Mouse (Mus musculus) frontal cortex, postnatal 10 days (tissue): ENCODE data around the gene Rap1gds1.

ENCODE experiments used
- DNase-seq, 2 experiments: peaks; one replicate each; pipeline ENCODE4 v3.0.0; 2022; ENCODE audit warnings: low spot score in 2 of 2, mixed read lengths in 1 of 2

The Rap1gds1 gene

DNA sequence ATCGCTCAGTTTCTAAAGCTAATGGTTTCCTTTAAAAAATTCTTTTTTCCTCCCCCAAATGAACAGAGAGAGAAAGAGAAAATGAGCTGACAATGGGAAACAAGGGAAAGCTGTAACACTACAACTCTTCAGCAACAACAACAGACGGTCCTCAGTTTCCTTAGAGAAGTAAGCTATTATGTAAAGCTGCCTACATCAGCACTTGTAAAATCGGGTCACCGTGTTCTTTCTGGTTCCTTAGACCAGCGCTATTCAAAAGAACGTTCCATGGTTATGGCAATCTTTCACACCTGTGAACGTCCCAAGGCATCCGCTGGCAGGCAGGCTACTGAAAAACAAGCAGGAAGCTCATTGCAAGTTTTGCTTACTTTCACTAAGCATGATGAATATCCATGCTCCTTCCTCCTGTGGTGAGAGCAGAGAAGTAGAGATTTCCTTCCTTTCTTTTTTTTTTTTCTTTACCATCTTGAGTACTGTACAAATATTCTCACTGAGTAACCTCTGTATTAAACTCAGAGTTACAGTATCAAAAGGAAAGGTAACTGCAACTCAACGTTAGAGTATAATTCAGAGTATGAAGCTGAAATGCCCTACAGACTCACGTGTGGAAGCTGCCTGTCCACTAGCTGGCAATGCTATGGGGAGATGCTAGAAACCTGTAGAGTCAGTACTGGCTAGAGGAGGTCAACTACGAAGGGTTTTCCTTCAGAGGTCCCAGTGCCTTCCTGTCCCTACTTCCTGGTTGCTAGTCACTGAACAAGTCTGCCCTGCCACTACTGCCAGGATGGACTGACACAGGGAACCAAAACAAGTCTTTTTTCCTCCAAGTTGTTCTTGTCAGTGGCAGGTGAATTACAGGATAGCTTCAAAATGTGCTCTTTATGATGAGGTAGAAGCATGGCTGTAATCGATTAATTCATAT lies 26.0 kb downstream of the Rap1gds1 start:
- DNase-seq, result no peak

GRCm38 (mm10) chr3:139042433-139042854 lies 32.6 kb downstream of the Rap1gds1 start:
- DNase-seq, result no peak

- DNase-seq, result no peak
Measured at GRCm38 (mm10) chr3:139041921-139042320, 33.1 kb downstream of the Rap1gds1 start.

- DNase-seq, result no peak
Measured at GRCm38 (mm10) chr3:139037030-139037429, 38.0 kb downstream of the Rap1gds1 start.

- DNase-seq, result no peak
Measured at GRCm38 (mm10) chr3:139033179-139033578, 41.8 kb downstream of the Rap1gds1 start.

GRCm38 (mm10) chr3:139030644-139031227 lies 44.3 kb downstream of the Rap1gds1 start:
- DNase-seq, result no peak

DNA sequence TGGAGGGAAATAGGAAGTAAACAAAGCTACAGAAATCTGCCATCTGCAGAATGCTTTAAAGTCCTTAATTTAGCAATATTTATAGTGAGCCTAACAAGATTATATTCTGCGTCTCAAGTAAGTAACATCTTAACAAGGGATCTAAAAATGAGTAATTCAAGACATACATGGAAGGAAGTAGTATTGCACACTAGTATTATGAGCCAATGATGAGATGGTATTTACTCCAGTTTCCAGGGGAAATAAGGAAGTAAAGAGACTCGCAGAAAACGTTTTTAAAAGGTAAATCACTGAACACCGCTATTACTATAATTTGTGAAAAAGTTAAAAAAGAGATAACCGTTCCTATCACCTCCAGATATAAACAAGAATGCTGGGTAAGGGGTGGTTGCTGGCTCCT lies 49.9 kb downstream of the Rap1gds1 start:
- DNase-seq, result no peak

GRCm38 (mm10) chr3:139023585-139023984 lies 51.4 kb downstream of the Rap1gds1 start:
- no peak for DNase-seq

GRCm38 (mm10) chr3:139012352-139012751 lies 62.6 kb downstream of the Rap1gds1 start:
- no peak for DNase-seq

DNA sequence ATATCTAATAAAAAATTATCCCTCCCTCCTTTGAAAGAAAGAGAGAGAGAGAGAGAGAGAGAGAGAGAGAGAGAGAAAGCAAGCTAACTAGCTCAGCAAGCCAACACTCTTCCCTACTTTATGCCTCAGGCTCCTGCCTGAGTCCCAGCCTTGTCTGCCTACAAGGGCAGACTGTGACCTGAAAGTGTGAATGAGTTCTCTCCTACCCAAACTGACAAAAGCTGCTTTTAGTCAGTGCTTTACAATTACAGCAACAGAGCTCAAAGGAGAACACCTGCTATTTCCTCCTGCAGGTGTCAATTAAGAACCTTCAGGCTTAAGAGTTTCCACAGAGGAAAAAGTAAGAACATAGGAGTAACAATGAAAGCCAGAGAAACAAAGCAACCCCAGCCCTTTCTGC lies 69.3 kb downstream of the Rap1gds1 start:
- DNase-seq, result no peak

- DNase-seq, result no peak
Measured at GRCm38 (mm10) chr3:139002774-139003173, 72.2 kb downstream of the Rap1gds1 start.

- DNase-seq, result no peak
Measured at GRCm38 (mm10) chr3:139000071-139000867, 74.7 kb downstream of the Rap1gds1 start.

DNA sequence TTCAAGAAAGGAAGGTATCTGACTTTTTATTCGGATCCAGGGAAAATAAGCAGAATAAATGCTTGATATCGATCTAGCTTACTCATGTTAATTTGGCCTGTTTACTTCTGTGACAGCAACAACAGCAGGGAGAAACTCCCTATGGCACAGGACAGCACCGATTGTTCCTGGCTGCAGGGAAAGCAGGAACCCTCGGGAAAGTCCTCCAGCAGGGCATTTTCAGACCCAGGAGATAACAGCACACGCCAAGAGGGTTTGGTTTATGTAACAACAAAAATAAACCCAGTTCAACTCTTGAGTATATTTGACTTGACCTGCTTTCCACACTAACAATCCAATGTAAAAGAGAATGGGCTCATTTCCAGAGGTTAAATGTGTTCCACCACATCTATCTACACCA lies 81.5 kb downstream of the Rap1gds1 start:
- no peak for DNase-seq

DNA sequence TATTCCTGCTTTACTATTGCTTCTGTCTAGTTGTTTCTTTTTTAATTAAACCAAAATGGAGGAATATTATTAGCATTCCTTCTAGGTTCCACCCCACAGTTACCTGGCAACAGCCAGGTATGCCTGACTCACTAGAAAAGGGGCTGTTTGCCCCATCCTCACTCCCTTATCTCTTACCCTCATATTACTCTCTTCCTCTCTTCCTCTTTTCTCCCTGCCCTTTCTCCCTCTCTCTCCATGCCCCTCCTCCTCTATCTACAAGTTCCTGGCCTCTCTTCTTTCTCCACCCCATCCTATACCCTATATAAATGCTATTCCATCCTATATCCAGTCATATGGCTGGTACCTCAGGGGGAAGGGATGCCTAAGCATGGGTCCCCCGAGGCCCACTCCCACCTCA lies 83.6 kb downstream of the Rap1gds1 start:
- no peak for DNase-seq

GRCm38 (mm10) chr3:138989141-138989540 lies 85.9 kb downstream of the Rap1gds1 start:
- DNase-seq, result no peak

DNA sequence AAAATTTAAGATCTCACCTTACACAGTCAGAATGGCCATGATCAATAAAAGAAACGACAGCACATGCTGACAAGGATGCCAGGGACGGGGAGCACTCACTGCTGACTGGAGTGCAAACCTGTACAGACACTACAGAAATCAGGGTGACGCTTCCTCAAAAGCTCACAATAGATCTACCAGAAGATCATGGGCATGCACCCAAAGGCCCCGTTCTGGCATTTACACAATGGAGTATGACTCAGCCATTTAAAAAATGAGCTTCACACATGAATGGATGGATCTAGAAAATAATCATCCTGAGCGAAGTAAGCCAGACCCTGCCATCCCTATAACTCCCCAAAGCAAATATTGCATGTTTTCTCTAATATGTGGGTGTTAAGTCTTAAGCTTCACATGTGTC lies 87.0 kb downstream of the Rap1gds1 start:
- no peak for DNase-seq

DNA sequence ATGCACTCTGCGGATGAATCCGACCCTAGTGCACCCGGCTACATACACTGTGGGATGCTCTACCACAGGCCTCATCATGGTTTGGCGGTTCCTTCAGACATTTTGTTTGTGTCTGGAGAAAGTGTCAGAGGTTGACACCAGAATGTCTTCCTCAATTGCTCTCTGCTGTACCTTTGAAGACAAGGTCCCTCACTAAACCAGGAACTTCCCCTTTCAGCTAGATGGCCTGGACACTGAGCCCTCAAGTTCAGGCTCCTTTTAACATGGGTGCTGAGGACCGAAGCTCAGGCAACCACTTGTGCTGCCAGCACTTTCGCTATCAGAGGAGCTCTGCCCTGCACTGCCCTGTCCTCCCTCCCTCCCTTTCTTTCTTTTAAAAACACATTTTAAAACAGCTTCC lies 92.8 kb downstream of the Rap1gds1 start:
- no peak for DNase-seq

DNA sequence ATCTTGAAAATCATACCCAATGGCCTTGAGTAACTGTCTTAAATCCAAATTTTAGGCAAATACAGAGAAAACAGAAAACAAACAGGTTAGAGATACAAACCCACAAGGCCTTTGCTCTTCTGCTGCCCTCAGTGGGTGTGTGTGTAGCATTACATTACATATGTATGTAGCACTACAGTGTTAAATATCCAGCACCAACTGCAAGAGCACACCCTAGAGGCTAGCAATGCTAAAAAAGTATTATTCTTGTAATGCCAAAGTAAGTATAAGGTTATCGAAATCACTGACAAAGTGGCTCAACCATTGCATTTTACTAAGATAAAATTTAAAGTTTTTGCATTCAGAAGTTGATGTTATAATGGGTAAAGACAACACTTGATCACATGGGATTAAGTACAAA lies 97.6 kb downstream of the Rap1gds1 start:
- no peak for DNase-seq

DNA sequence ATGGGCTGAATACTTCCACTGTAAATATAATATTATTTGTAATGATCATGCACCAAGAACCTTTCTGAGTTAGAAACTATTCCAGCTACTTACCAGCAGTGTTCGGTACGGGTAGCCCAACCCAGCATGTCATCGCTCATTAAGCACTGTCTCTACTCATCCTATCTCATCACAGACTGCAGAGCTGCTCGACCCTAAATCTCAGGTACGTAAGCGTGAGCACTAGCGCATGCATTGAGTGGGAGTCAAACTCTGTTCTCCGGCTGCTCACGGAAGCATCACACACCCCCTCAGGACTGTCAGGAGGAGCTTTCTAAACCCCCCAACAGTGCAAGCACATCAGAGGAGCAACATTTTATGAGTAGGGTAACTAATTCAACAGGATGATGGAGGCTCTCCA lies 107.4 kb downstream of the Rap1gds1 start:
- no peak for DNase-seq

DNA sequence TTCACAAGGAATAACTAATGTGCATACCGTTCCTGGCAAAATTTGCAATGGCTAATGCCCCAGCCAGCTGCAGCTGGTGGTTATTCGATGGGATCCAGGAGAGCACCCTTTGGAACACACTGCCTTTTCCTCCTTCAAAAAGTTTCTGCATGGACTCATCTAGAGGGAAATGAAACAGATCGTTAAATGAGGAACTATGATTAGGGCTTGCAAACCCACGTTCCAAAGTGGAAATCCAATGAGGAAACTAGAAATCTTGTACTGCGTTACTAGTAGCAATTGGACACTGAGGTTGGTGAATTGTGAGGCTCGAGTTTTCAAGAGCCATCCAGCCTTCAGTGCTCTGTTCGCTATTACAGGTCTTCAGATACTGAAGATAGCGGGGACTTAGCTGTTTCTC lies 116.5 kb downstream of the Rap1gds1 start:
- no peak for DNase-seq

DNA sequence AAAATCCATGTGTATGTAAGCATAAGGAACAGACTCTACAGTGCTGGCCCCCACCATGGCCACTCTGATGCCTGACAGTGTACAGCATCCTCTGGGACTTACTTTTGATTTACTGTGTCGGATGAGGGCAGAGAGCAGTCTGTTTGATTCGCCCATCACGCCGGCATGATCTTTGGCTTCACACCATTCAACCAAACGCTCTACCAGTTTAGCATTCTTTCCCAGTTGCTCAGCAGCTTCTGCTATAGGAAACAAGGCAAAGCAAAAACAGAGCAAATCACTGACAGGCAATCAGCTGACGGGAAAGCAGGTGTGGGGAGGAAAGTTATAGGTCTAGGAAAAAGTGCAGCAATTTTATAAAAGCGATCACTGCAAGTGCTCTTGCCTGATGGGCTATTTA lies 119.8 kb downstream of the Rap1gds1 start:
- no peak for DNase-seq

- no peak for DNase-seq
Measured at GRCm38 (mm10) chr3:138949081-138949480, 125.9 kb downstream of the Rap1gds1 start.
